Comparison of ENCODE assay signal across 8 mouse cellular contexts in the genomic region with DNA sequence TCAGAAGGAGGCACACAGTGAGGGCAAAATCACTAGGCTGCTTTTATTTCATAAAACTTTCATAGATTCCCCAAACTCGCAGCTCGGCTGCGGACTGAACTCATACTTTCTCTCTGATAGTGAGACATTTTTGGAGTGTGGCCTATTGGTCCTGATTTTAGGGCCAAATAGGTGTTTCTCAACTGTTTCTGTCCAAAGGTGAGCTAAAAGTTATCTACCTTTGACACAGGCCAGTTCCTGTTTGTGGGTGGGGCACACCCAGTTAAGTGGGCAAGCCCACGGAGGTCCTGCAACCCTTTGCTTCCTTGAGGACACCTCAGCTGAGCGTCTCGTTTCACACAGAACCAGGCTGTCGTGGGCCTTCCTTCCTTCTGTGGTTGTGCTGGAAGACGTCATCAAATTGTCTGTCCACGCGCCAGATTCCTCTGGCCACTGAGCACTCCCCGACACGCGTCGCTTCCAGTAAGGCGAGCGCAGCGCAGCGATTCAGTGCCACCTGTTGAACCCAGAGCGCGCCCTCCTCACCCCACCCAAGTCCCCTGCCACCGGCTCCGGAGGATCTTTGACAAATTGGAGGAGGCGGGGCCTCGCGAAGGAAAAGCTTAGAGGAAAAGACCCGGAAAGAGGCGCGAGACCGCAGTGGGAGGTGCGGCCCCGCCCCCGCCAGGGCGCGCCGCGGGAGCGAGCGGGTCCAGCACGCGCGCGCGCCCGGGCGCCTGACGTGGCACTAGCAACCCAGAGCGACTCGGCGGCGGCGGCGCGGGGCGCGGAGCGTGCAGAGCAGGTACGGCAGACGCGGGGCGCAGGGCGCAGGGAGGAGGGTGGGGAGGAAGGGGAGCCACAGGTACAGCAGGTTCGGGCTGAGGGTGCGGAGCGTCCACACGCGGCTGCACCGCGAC. TPM values are rescaled to one million over a fixed set of nuclear protein-coding genes. Genes with fewer than 3 reads are reported as not detected.
DNase-seq lines count a peak whose midpoint lies in the region; ATAC-seq lines count a peak whose summit lies in the region.

A gene (plus strand): TSS at position 703 of the 899 bp plus-strand sequence.

- peaks cover 26% of the 10 kb centered on the region for H3K27me3 ChIP-seq in megakaryocyte, embryonic 14.5 days (replicated peaks)

- peaks cover 3% of the 10 kb centered on the region; the same call in 1 of the 2 replicates for H3K9me3 ChIP-seq in megakaryocyte, embryonic 14.5 days

- peak within 1 kb of the TSS; percentile 99 for H3K4me3 ChIP-seq in megakaryocyte, embryonic 14.5 days (replicated peaks)

- peaks cover 25% of the 10 kb centered on the region for H3K36me3 ChIP-seq in megakaryocyte, embryonic 14.5 days (replicated peaks; ENCODE audit: low read length)

- peaks cover 24% of the 10 kb centered on the region for H3K4me1 ChIP-seq in megakaryocyte, embryonic 14.5 days

- peak; percentile 75 for DNase-seq in embryo, embryonic 10 days (ENCODE audit: low spot score)
- DNase-seq in gastrocnemius, postnatal 14 days: peak; percentile 88
- DNase-seq in left cerebral cortex, adult 9 months (ENCODE audit: low spot score in 2 of 2): peak; percentile 25 to 75
- DNase-seq in right cerebral cortex, adult 2 months (ENCODE audit: low spot score in 2 of 2): peak; percentile 70 to 80
- DNase-seq in urinary bladder, postnatal 10 days (ENCODE audit: low spot score): peak; percentile 39

- peak; percentile 79 for ATAC-seq in activated CD4-positive, CD25-positive, alpha-beta regulatory T cell, adult 4 months
- ATAC-seq in inflammation-experienced regulatory T-cells, adult 6 months: peak; percentile 77

- intact Hi-C loops in gastrocnemius, postnatal 14 days (cut with DNase I; ENCODE audit: low total_unique reads): no loop called here

RNA-seq across cellular contexts. Expression of the gene that starts here (rescaled TPM):
- polyA plus RNA-seq in activated CD4-positive, CD25-positive, alpha-beta regulatory T cell, adult 4 months (2017; shearing (Covaris generic)): 10 to 100 TPM; 12.8 to 19.5 TPM
- total RNA-seq in gastrocnemius, postnatal 14 days (2021): 10 to 100 TPM; 17.8 to 23.9 TPM
- polyA plus RNA-seq in inflammation-experienced regulatory T-cells, adult 6 months (2017; shearing (Covaris generic)): 10 to 100 TPM; 17.3 to 30.5 (median 21.5) TPM
- polyA plus RNA-seq in megakaryocyte, embryonic 14.5 days (2012; ENCODE audit: insufficient read depth, low replicate concordance): 13.6 and 15.6 TPM in 2 replicates

Comparison
In these comparisons a context has a peak if more than half of its experiments do, and no peak if none do; other contexts are left out.
1. Peak in every context shown above with its lines: DNase-seq, ATAC-seq and H3K4me3 ChIP-seq.